Mouse (Mus musculus) cerebellum, adult 11 months (tissue): ENCODE measurements at regions not wholly inside any gene's neighbourhood (a gene's known extent, or its start where the extent isn't known, plus 50 kb on each side); places are given as distances from the start of the nearest gene placed in this dataset.

Source experiments
- DNase-seq: peaks from one replicate; pipeline ENCODE4 v3.0.0; 2022

DNA sequence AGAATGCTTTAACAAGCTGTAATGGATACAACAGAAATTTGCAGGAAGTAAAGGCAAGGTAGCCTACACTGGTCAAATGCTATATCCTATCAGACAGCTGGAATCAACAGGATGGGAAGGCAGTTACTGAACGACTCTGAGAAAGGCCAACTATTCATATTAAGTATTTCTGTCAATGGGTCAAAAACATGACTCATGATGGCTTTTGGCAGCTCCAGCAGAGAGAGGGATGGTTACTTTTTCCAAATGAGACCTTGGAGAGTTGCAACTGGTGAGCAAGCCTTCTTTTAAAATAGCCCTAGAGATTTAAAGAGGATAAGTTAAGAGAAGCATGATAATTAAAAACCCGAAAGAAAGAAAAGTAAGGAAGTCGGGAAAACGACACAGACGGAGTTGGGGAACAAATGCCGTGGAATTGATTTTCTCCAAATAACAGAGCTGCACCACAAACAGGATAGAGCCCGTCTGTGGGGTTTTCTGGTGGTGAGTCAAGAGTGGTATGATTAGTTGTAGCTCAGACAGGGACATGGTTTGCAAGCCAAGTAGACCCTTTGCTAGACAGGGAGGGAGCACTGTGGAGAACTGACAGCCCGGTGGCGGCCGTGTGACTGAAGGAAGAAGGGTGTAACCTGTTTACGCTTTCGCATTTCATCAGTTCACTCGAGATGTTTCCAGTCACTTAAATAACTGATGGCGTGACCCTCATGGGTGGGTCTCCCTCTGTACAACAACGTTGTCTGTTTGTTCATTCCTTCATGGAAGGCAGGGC lies 3638.1 kb upstream of the Gm7489 start:
- DNase-seq, result no peak

DNA sequence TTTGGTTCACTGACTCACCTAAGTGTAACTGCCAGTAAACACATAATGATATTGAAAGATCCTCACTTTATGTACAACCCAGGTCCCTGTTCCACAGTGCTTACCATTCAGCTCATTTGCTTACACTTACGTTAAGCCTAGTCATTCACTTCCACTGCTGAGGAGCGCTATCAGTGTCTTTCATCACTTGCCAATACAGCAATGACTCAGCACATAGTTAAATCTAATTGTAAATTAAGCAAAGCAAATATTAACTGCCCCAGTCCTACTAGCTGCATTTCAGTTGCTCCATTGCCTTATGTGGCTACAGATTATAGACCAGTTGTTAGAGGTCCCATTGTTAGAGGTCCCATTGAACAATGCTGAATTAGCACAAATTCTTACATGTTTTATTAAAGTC lies 3624.6 kb upstream of the Gm7489 start:
- no peak for DNase-seq

DNA sequence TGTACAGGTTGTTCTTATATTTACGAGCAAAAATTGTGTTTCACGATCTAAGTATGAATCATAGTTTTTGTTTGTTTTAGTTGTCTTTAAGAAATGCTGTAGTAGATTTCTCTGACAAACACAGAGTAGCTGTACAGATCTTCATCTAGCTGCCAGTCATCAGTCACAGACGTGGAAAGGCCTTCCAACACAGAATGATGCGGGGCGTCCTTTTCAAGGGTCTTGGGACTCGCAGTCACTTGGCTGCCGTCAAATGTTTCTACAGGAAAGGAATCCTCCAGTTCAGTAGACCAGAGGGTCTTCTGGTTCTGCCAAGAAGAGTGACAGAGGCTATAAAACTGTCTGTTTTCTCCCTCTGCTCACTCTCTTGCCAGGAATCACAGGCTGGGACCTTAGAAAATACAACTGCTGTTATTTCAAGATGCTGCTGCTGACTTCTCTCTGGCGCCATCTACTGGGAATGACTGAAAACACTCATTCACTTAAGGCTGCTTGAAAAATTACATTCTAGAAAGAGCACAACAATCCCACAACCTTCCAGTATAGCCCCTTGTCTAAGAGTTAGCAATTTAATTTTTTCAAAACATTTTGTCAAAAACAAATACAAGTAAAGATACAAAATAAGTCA lies 3623.3 kb upstream of the Gm7489 start:
- peak; percentile 22 for DNase-seq

DNA sequence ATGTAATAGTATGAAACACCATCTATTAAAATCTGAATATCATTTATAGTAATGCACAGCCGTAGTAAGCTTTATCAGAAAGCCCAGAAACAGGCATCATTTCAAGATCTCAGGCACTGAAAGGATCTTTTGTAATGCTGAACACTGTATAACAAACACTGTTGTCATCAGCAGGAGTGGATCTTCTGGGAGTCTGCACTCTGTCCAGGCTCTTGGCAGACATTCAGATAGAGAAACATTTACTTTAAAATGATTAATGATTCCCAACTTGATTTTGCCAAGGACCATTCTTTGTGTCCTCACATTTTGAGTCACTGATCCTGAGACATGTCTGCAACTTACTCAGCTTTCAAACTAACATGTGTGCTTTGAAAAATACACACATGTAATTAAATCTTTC lies 3617.2 kb upstream of the Gm7489 start:
- DNase-seq, result no peak

DNA sequence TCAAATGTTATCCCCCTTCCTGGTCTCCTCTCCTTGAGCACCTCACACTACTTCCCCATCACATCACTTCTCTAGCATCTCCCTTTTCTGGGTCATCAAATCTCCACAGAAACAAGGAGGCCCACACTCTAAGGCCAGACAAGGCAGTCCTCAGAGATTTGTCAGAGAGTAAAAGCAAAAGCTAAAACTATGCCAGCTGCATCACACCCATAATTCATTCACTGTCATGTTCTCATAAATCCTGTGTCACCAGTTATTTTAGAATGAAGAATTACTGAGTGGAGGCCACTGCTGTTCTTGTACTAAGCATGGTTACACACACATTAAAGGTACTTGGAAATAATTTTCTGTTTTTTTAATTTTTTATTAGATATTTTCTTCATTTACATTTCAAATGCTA lies 3613.1 kb upstream of the Gm7489 start:
- DNase-seq, result no peak

DNA sequence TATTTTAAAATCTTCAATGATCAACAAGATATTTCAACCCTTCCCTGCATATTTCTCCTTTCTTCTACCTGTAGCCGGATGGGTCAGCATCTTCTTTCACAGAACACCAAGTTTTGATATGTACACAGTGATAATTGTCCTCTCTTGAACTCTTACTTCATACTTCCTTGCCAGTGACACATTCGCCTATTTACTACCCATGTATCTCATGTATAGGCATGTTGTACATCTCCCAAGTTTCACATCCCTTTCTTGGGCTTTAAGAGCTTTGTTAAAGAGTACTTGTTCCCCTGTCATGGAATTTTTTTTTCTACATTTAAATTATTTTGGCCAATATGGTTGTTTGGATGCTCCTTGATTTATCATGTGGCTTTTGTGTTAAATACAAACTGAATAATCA lies 3602.1 kb upstream of the Gm7489 start:
- no peak for DNase-seq

DNA sequence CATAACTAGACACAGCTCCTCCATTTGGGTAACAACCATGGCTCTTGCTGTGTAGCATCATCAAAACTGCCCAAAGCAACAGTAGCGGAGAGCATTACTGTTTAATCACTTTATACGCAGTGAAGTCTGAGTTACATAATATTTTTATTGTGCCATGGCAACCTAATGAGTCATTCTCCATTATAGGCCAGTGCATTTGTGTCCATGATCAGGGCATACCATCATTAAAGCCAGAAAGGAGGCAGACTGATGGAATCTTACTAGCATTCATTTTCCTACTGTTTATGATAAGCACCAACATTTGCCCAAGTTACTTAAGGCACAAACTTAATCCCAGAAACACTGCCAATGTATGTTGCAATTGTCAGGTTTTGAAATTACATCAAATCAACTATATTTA lies 3601.2 kb upstream of the Gm7489 start:
- DNase-seq, result no peak

DNA sequence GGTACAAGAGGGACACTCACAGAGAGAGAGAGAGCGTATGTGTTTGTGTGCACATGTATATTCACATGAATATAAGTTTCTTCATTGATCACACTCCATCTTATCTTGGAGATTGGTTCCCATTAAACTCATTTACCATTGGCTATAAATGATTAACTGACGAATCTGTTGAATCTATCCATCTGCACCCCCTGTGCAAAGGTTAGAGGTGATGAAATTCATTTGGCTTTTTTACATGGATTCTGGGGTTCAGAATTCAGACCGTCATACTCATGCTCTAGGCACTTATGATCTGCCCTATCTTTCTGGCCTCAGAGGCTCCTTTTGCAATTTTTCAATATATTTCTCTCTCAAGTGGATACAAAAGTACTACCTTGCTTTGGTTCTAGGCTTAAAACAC lies 3582.9 kb upstream of the Gm7489 start:
- no peak for DNase-seq

DNA sequence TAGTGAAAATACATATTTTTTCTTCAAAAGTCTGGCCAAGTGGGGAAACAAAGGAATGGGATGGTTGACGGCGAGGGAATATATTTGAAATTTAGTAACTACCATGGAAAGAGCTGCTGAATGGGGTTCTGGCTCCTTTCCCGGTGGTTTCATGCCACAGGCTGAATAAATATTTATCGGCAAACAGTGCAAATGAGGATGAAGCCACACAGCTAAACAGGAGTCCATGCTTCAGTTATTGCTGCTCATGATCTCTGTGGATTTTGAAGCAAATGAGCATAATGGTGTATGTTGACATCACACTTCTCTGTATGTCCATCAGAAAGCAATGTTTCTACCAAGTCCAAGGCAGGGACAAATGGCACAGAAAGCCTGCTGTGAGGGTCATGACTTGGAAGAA lies 3580.6 kb upstream of the Gm7489 start:
- DNase-seq, result no peak

DNA sequence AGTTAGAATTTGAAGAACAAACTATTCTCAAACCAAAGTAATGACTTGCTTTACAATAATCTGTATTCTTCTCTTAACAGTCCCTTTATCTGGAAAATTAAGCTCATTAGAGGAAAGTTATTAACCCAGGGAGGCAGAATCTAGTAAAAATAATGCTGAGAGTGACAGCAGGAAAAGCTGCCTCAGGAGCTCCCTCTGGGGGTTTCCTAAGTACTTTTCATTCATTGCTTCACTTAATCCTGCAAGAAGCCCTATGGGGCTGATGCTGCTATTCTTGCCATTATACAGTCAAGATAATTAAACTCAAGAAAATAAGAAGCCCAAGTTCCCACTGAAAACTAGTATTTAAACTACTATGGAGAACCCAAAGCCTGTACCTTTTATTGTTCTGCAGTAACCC lies 3563.9 kb upstream of the Gm7489 start:
- DNase-seq, result no peak

DNA sequence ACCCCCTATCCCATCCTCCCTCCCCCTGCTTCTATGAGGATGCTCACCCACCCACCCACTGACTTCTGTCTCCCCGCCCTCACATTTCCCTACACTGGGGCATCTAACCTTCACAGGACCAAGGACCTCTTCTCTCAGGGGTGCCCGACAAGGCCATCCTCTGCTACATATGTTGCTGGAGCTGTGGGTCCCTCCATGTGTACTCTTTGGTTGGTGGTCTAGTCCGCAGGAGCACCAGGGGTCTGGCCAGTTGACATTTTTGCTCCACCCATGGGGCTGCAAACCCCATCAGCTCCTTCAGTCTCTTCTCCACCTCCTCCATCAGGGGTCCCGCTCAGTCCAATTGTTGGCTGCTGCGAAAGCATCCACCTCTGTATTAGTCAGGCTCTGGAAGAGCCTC lies 3539.2 kb upstream of the Gm7489 start:
- DNase-seq, result no peak

DNA sequence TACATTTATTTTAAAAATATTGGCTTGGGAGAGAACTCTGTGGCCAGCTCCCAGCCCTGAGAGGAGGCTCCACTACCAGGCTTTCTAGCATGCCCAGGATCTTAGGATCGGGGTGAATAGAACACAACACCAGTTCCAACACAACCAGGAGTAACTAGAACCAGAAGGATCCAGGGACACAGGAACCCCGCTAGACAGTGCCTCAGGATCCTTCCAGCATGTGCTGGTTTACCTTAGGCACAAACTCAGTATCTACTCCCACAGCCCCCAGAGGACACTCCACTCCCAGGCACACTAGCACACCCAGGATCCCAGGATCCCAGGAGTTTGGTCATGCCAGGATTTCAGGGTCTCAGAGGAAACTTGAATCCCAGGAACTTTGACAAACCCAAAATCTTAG lies 3537.8 kb upstream of the Gm7489 start:
- DNase-seq, result no peak

DNA sequence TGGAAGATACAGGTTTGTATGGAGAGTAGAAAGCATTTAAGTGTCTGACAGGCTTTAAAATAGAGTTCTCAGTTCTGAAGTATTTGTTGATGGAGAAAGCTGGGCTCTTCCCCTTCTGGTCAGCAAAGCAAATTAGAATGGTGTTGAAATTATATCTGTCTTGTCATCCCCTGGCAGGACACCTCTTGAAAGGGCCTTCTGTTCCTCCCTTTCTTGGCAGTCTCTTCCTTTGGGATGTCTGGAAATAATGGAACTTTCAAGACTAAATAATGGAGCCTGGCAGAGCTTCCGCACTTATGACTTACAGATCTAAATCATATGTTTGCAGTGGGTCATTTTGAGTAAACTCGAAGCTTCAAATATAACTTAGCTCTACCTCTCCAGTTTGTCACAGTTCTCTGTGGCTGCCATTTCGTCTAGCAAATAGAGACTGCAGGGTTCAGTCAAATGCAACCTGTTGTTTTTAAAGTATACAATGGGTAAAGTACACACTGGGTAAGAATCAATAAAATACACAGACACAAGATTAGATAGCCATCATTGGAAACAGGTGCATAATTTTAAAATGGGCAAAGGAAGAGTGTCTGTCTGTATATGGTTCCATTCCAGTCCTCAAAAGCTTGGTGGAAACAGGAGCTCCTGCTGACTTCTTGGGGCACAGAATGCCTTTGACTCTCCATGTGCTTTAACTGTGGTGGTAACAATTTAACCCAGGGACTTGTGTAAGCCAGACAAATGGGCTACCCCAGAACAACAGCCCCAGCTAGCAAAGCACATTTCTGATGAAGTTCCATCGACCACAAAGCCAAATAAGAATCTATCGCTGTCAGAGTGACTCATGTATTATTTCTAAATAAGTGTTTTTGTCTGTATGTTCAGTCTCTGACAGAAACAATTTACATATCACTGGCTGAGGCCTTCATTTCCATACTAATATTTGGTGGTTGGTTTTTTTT lies 3524.4 kb upstream of the Gm7489 start:
- DNase-seq, result no peak

DNA sequence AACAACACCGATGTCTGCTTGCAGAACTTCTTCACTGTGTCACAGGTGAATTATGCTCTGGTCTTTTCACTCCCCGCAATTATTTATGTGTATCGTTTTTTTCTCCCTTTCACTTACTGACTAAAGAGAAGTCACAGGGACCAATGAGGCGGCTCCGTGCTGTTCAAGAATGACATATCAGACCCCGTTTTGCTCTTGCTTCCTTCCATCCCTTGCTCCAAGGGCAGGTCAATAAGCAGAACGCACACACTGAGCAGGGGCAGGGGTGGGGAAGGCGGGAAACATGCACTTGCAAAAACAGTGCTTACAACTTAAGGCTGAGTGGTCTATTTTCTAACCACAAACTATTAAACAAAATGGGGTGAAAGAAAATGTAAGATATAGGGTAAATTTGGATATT lies 3523.4 kb upstream of the Gm7489 start:
- no peak for DNase-seq

DNA sequence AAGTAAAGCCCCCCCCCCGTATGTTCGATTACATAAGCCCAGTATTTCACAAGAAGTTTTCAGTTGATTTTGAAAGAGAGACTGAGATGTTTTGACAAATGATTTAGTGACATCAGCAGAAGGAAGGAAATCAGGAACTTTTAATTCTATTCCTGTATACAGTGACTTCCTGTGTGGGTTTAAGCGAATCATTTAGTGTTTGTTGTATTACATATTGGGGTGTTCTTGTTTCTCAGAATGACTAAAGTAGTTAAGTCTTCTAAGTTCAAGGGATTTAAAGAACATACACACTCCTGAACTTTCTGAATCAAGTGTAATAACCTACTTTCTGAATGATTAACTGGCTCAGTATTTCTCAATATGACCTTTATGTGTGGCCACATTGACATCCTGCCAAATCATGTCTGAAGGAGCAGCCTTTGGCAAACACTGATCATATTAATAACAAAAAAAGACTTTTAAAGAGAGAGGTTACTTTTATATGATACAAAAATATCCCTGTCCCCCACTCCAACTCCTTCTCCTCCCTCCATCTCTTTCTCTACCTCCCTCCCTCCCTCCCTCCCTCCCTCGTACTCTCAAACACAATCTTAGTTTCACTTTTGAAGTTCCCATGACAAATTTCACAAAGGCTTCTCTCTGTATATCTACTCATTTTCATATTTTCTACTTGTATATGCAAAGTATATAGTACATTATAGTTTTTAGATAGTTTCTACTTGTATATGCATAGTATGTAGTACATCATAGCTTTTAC lies 3522.8 kb upstream of the Gm7489 start:
- no peak for DNase-seq

DNA sequence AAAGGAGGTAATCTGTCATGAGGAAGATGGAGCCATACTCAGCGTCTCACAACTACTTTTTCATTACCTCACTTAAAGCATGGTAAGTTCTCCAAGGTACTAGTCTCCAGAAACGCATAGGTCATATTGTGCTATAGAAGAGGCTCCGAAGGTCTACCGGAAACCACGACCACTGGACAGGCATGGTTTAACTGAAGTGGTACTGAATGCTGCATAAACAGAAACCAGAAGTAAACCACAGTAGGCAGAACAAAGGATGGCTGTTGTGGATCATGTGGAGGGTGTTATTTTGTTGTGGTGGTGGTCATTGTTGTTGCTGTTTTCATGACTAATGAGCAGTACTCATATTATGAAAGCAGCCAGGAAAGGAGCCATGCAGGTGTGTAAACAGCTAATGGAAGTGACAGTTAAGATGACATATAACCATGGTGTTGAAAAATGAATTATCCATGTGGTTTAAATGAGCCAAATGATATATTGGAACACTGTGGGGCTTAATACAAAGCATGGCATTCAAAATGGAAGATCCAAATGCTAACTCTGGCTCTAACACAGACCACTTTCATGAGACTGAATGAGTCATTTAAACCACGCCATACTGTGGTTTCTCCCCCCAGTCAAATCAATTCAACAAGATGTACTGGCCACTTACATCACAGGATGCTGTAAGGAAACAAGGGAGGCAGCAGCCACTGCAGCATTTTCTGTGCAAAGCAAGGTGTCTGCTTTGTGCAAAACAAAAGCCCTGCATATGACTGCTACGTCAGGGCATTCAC lies 3484.5 kb upstream of the Gm7489 start:
- no peak for DNase-seq

DNA sequence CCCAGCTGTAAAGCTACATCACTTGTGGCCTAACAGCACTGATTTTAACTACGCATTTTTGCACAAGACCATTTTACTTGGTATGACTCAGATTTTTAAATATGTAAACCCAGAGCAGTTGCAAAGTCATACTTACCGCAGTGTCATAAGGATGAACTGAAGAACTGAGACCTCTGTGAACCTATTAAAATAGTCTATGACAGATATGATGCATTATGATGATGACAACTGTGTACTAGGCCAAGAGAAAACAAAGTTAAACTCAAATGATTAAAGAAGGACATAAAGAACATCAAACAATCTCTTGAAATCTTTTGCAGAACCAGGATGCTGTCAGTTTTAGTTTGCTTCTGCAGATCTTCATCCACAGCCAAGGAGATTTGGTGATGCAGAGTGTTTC lies 3483.3 kb upstream of the Gm7489 start:
- DNase-seq, result no peak

DNA sequence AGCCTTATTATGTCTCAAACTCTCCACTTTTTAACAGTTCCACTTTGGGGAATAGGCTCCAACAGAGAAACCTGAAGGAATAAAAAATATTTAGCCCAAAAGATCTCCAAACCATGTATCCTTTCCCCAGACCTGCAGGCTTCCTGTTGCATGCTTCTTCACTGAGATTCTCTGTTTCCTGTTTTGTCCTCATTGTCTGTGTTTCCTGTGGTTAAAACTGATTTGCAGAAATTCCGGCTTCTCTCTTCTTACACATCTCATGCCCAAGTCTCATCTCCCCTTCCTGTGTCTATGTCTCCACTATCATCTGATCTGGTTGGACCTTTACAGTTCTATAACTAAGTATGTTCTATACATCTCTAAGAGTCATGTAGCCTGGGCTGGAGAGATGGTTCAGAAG lies 3482.2 kb upstream of the Gm7489 start:
- no peak for DNase-seq

DNA sequence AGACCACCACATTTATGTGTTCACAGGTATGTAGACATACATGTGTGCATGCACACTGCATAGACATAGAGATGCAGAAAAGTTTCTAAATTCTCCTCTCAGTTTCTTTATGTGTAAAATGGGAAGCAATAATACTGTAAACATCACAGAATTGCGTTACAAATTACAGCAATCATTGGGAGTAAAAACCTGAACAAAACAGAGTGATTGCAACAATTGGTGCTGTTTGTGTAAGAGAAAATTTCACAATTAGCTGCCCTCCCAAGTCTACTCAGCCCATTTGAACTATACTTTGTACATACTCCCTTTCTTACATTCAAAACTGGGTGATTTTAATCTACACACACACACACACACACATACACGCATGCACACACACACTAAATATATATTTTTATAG lies 3480.8 kb upstream of the Gm7489 start:
- DNase-seq, result no peak

DNA sequence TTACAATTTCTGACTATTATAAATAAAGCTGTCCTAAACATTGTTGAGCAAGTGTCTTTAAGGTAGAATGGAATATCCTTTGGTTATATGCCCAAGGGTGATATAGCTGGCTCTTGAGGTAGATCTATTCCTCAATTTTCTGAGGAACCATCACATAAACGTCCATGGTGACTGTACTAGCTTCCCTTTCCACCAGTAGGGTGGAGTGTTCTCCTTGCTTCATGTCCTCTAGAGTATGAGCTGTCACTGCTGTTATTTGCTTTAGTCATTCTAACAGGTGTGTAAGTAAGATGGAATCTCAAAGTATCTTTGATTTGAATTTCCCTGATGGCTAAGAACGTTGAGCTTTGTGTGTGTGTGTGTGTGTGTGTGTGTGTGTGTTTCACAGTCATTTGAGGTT lies 3475.7 kb upstream of the Gm7489 start:
- DNase-seq, result no peak

DNA sequence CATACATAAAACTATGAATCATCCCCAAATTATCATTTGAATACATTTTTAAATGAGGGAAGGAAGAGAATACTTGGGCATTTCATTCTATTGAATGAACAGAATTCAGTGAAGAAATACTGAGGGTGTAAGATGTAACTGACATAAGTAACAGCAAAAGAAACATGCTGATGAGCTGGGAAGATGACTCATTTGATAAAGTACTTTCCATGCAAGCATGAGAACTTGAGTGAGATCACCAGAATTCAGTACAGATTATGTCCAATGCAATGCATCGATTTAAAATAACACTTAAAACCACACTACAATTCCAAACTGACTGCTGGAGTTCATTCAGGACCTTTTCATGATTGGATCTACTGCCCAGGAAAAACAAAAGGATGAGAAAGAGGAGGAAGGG lies 3467.1 kb upstream of the Gm7489 start:
- no peak for DNase-seq

DNA sequence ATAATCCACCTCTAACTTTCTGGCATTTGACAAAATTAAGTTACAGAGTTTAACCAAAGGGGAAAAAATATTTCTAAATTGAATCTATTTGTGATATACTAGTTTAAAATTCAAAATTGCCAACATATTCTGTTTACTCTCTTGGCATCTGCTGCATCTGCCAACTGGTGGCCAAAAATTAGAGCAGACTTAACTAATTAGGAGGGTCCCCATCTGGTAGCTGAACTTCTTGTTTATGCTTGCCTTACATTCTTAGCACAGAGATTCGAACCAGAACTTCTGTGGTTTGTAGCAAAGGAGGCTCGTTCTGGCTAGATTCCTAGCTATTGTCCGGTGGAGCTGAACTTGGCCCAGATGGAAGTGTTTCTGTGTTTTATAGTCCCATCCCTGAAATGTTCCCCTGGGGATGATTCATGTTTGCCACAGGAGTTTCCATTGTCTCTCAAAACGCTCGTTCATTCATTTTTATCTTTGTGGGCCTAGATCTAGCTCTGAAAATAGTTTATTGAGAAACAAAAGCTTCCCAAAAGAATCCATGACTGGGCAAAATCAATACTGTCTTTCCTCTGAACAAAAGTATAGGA lies 3461.5 kb upstream of the Gm7489 start:
- no peak for DNase-seq
